Mouse (Mus musculus) liver, adult (tissue): ENCODE measurements around the gene Sec14l1.

Experiments used
- GATA4 ChIP-seq: IDR thresholded peaks from 2 replicates; pipeline ENCODE4 v1.6.1; 2014; ENCODE audit warnings: mild to moderate bottlenecking, low read length; ENCODE audit not compliant: insufficient replicate concordance

The Sec14l1 gene

DNA sequence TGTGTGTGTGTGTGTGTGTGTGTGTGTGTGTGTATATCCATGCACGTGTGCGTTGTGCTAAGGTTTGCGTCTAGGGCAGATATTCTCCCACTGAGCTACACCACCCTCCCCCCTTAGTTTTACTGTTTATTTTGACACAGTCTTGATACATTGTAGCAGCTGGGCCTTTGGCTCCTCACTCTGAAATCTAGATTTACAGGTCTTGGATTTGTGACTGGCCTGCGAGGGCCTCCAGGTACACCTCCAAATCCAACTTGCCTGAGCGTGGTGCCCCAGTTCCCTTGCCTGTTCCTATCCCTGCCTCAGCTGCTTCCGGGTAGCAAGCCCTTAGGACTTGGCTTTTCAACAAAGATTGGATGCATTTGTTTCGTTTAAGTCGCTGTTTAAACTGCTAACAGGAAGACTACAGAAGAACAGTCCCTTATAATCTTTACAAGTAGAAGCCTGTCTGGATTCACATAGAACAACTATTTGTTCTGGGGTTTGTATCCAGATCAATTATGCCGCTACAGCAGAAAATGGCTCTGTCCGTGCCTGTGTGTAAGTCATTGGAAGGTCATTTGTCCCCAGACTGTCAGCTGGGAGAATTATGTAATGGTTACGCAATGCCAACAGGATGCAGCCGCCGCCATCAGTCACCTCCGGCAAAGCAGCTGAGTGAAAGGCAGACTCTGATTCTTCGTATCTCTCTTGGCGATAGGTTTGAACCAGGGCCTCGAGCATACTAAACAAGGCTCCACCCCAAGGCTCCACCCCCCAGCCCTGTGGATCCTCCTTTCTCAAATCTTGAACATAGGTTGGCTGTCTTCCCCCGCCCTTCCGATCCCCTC is 31.7 kb upstream of the Sec14l1 start:
- TF ChIP-seq GATA4 = peak; percentile 13; the same call in 1 of the 2 replicates

GRCm38 (mm10) chr11:117086215-117086614 is 28.8 kb upstream of the Sec14l1 start:
- TF ChIP-seq GATA4 = no peak

DNA sequence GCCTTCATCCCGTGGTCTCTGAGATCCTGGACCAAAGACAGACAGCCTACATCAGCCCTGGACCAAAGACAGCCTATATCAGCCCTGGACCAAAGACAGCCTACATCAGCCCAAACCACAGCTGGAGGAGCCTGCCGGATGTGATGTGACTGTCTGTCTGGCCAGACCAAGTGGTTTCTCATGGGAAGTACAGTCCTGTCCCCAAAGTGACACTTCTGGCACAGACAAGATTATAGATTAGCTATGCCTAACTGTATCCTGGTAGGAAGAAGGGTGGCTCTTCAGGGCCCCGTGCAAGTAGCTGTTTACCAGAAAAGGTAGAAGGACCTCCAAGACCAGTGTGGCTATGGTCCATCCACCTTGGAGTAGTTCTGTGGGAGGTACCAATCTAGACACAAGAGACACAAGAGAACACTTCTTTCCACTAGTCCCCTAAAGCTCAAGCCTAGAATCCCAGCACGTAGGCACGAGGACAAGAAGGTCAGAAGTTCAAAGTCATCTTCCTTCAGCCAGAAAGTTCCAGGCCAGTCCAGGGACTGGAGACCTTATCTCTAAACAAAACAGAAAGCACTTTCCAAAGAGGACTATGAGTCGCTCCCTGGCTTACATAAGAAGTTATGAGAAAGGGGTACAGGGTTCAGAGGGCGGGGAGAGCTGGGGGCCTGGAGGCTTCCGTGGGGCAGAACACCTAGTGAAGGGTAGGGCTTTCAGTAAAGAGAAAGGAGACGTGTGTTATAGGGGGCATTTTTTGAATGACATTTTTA is 27.8 kb upstream of the Sec14l1 start:
- peak; percentile 40; the same call in 1 of the 2 replicates for TF ChIP-seq GATA4

DNA sequence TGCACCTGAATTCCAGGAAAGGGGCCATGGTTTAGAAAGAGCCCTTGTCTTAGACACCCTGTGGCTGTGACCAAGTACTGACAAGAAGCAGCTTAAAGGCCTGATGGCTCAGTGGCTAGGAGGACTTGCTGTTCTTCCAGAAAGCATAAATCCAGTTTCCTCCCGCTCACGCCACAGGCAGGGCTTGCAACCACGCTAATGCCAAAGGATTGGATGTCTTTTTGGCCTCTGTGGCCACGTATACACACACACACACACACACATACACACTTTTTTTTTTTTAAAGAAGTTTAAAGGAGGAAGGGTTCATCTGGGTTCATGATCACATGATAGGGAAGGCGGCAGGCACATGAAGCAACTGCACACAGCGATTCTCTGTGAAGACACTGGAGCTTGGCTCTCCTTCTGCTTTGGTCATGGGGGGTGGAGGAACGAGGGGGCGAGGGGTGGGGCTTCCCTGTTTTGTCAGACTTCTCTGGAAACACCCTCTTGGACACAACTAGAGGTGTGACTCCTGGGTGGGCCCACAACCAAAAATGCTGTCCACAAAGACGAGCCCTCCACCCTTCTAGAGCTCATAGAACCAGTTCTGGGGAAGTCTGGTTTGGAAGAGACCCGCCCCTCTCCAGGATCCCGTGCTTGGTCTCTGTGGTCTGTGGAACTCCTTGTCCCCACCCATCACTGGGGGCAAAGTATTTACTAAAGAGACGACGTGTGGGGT is 26.5 kb upstream of the Sec14l1 start:
- TF ChIP-seq GATA4 = no peak

DNA sequence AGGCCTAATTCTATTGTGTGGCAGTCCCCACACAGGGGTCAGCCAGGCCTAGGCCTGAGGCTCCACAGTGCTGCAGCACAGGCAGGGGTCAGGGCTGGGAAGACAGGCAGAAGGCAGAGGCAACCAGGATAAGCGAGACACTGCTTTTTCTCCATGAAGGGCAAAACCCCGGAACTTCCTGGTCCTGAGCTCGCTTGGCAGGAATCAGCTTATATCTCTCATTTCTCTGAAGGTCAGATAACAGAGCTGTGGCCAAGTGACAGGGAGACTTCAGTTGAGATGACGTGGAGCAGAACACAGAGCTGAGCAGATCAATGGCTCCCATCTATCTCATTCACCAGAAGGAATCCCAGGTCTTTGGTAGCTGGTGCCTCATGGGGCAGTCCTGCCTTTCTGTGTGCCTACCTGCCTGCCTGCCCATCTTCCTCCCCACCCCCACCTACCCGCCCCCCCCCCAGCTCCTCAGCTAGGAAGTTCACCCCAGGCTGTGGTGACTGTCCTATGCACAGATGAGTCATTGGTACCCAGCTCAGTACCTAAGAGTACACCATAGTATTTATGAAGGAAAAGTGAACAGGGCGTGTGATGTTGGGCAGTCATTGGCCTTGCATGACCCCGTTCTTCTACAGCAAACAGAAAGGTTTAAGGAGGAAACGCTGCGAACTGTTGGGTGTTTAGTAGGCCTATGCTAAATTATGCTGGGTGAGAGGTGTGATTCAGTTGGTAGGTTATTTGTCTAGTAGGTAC is 25.1 kb upstream of the Sec14l1 start:
- TF ChIP-seq GATA4 = no peak

DNA sequence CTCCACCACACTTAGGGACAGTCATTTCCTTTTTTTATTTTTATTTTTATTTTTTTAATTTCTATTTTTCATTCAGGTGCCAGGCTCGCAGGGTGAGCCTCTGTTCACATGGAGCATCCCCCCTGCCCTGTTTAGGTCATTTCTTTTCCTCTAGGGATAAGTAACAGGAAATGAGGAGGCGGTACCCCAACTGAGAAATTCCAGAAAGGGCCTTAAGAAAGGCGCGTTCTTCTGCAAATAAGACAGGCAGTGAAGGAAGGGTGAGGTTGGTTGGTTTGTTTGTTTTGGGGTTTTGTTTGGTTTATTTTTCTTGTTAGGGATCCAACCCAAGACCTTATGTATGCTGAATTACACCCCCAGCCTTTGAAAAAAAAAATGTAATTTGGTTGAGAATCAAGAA is 23.6 kb upstream of the Sec14l1 start:
- no peak for TF ChIP-seq GATA4

DNA sequence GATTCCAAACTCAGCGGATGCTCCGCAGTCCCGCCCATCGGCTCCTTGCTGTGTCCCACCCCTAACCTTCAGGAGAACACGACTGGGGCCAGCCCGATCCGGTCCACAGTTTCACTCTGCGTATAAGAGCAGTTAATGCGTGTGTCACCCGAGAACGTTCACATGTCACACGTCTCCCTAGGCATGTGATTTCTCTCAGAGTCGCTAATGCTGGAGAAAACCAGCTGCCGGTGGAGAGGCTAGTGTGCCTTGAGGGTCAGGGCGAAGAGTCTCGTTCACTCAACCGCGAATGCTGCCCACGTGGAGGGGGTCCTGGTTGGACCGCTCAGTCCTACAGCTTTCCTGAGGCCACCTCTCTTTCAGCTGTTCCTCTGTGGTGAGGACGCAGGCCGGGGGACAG is 23.1 kb upstream of the Sec14l1 start:
- TF ChIP-seq GATA4 = no peak

- TF ChIP-seq GATA4 = no peak
Observed at GRCm38 (mm10) chr11:117092711-117093110, 22.3 kb upstream of the Sec14l1 start.

DNA sequence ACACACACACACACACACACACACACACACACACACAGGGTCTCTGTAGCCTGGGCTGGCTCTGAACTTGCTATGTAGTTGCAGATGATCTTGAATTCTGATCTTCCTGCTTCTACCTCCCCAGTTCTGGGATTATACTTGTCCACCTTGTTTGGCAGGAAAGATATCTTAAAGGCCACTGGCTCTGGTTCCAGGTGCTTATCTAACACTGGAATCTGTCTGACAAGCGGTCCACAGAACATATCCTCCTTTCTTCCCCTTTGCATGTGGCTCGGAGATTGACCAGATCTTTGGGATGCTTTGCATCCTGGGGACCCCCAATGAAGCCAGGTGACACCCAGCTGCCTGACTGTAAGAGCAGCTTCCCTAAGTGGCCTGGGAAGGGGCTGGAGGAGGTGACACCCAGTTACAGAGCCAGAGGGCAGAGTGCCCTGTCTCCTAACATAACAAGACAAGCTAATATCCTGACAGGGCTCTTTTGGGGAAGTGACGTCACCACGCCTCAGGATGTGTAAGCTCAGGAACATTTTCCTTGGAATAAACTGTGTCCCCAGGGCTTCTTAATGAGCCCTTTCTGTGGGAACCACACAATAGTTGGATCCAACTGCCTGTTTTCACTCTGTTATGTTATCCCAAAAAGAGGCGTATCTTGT is 20.9 kb upstream of the Sec14l1 start:
- no peak for TF ChIP-seq GATA4

DNA sequence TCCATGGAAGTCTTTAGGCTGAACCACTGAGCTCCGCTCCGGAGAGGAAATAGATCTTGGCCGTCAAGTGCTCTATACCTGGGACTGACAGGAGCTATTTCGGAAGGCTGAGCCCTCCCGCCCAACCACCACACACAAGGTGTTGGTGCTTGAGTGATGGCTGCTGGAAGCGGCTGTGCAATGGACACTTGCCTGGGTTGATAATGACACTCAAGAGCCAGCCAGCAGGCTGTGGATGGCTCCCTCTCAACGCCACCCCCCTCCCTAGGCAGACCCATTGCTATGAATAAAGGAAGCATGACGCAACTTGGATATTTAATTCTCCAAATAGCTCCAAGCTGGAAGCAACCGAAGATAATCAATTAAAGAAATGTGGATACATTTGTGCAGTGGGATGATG is 20.3 kb upstream of the Sec14l1 start:
- TF ChIP-seq GATA4 = no peak

- no peak for TF ChIP-seq GATA4
Observed at GRCm38 (mm10) chr11:117097021-117097420, 17.9 kb upstream of the Sec14l1 start.

- TF ChIP-seq GATA4 = no peak
Observed at GRCm38 (mm10) chr11:117098155-117098554, 16.8 kb upstream of the Sec14l1 start.

DNA sequence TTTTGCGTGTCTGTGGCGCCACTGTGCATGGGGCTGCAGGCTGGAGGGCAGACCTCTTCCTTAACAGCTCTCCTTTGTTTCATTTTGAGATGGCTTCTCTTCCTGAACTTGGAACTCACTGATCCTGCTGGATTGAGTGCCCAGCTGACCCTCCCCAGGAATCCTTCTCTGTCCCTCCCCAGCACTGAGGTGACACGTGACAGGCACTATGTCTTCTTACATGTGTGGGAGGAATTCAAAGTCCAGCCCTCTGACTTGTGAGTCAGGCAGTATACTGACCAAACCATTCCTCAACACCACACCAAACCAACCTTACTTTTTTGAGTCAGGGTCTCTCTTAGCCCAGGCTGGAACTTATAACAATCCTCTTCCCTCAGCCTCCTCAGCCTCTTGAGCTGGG is 16.2 kb upstream of the Sec14l1 start:
- TF ChIP-seq GATA4 = no peak

- no peak for TF ChIP-seq GATA4
Observed at GRCm38 (mm10) chr11:117099372-117099771, 15.6 kb upstream of the Sec14l1 start.
